Mouse (Mus musculus): ENCODE results near the gene Lgi4.

DNA sequence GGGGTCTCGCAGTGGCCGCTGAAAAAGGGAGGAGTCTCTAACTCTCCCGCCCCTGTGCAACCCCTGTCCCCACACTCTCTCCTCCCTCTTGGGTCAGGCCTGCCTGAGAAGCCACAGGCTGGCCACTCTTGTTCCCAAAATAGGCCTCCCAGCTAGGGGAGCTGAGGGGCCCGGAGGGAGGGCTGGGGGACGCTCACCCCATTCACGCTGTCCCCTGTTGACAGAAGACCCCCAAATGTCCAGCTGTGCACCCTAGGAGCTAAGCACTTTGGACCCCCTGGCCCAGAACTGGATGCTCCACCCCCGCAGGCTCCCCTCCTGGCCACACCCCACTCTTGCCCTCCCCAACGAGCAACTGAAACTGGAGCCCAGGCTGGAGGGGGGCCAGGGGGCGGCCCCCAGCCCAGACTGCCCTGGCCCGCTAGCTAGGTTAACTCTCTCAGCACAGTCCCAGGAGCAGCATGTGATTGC is 3.8 kb upstream of the Lgi4 start:
- TF ChIP-seq CTCF (IDR thresholded peaks at IDR 0.05; ENCODE audit: low read depth, low read length) (no peak), POLR2A (IDR thresholded peaks at IDR 0.05; ENCODE audit: extremely low read depth, insufficient read depth, low read length) (no peak)
